Mouse (Mus musculus) lung, embryonic 15.5 days (tissue): ENCODE measurements around the gene Gm11938. TPM values are rescaled to one million over a fixed set of nuclear protein-coding genes. Genes with fewer than 3 reads are reported as not detected.
"Not testable (repeated sequence)": the region's sequence is repeated elsewhere in the genome, so short reads cannot be mapped to it uniquely, and the experiment has no call there.

Source experiments
- ATAC-seq: fragments of 200-750 bp; cut with Nextera tagmentation; 2 replicates; pipeline ENCODE4 v1.8.0; 2017; ENCODE audit warnings: moderate number of reproducible peaks, borderline replicate concordance; ENCODE audit not compliant: low FRiP score, low TSS enrichment; ENCODE audit errors: extremely low read depth
- H3K27ac ChIP-seq: fragments of 300-500 bp; sonication (generic); 2 replicates; pipeline ENCODE4 v1.5.1; 2015; ENCODE audit warnings: moderate library complexity, mild to moderate bottlenecking, inconsistent platforms
- H3K27me3 ChIP-seq: fragments of 300-500 bp; sonication (generic); 2 replicates; pipeline ENCODE4 v1.6.1; 2015; ENCODE audit warnings: inconsistent platforms
- H3K36me3 ChIP-seq: fragments of 300-500 bp; sonication (generic); 2 replicates; pipeline ENCODE4 v1.6.1; 2015; ENCODE audit warnings: inconsistent platforms
- H3K4me1 ChIP-seq: fragments of 300-500 bp; sonication (generic); 2 replicates; pipeline ENCODE4 v1.6.1; 2015; ENCODE audit warnings: inconsistent platforms
- H3K4me2 ChIP-seq: fragments of 300-500 bp; sonication (generic); 2 replicates; pipeline ENCODE4 v1.6.1; 2015; ENCODE audit warnings: inconsistent platforms, mild to moderate bottlenecking, moderate library complexity
- H3K4me3 ChIP-seq: fragments of 300-500 bp; sonication (generic); 2 replicates; pipeline ENCODE4 v1.5.1; 2015; ENCODE audit warnings: mild to moderate bottlenecking, inconsistent platforms
- H3K9ac ChIP-seq: fragments of 300-500 bp; sonication (generic); 2 replicates; pipeline ENCODE4 v1.6.1; 2015; ENCODE audit warnings: inconsistent platforms
- H3K9me3 ChIP-seq: fragments of 300-500 bp; sonication (generic); 2 replicates; pipeline ENCODE4 v1.6.1; 2016; ENCODE audit warnings: inconsistent platforms
- WGBS: fragments of 180-500 bp; shearing (Covaris S2); methylation state at CpG from one replicate; pipeline ENCODE4 v1.1.7; 2015; 5-methylcytosine and 5-hydroxymethylcytosine counted together
- polyA plus RNA-seq: library from polyadenylated mRNA; unstranded; fragments of >200 nt; fragmentation: Nextera tagmentation; extraction: Ambion mirVana; gene quantifications from 2 replicates; pipeline ENCODE4 v1.2.1, GENCODE M21; 2015

Gene Gm11938
- polyA plus RNA-seq, 1 experiment from 2014 or later = not detected

GRCm38 (mm10) chr11:99614796-99615363 is 11.8 kb upstream of the Gm11938 start, which contains the start of gene Krtap2-4:
Gene Krtap2-4 (minus strand): TSS chr11:99614846.
- Histone ChIP-seq H3K9me3 (no peaks in the 10 kb centered on the region), H3K4me2 (no peak within 1 kb of the TSS), H3K27ac (no peak within 1 kb of the TSS), H3K4me1 (no peaks in the 10 kb centered on the region), H3K36me3 (no peaks in the 10 kb centered on the region), H3K9ac (no peak within 1 kb of the TSS), H3K27me3 (no peaks in the 10 kb centered on the region), H3K4me3 (no peak within 1 kb of the TSS)
- ATAC-seq = no peak
- WGBS = 59% methylated on average over 3 of the region's 3 CpGs

- H3K9ac ChIP-seq, H3K36me3 ChIP-seq, H3K9me3 ChIP-seq, H3K27ac ChIP-seq, H3K4me3 ChIP-seq, H3K27me3 ChIP-seq, H3K4me2 ChIP-seq, ATAC-seq, H3K4me1 ChIP-seq: not testable (repeated sequence)
- WGBS = 57% methylated on average over 1 of the region's 2 CpGs
Observed at GRCm38 (mm10) chr11:99610089-99610488, 7.0 kb upstream of the Gm11938 start, which contains the start of gene Gm11937. Gene Gm11937 (minus strand): TSS chr11:99610189.

- Histone ChIP-seq H3K9me3 (no peaks in the 10 kb centered on the region), H3K27me3 (no peaks in the 10 kb centered on the region), H3K27ac (no peak overlapping the region), H3K4me3 (no peak overlapping the region), H3K4me1 (no peaks in the 10 kb centered on the region), H3K4me2 (no peak overlapping the region), H3K36me3 (no peaks in the 10 kb centered on the region), H3K9ac (no peak overlapping the region)
- no peak for ATAC-seq
- 69% methylated on average over 1 of the region's 1 CpGs for WGBS
Observed at GRCm38 (mm10) chr11:99609126-99609525, 6.0 kb upstream of the Gm11938 start.

DNA sequence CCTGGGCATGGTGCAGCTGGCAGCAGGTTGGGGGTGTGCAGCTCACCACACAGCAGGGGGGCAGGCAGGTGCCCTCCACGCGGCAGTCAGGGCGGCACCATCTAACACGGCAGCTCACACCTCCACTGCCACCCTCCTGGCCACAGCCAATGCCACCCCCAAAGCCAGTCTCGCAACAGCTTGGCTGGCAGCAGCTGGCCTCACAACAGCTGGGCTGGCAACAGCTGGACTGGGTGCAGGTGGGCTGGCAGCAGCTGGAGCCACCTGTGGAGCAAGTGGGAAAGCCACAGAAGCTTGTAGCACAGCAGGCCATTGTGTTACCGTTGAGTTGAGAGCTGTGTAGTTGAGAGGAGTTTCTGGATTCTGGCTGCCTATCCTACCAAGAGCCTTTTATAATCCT is 5.4 kb downstream of the Gm11938 start, which contains the start of gene Krtap9-3:
TSS of gene Krtap9-3 (minus strand) at position 364 of the 400 bp plus-strand sequence.
- WGBS = 67% methylated on average over 6 of the region's 6 CpGs
- not testable (repeated sequence) for H3K27ac ChIP-seq, H3K4me2 ChIP-seq, H3K36me3 ChIP-seq, ATAC-seq, H3K4me3 ChIP-seq, H3K27me3 ChIP-seq, H3K9ac ChIP-seq, H3K9me3 ChIP-seq, H3K4me1 ChIP-seq

DNA sequence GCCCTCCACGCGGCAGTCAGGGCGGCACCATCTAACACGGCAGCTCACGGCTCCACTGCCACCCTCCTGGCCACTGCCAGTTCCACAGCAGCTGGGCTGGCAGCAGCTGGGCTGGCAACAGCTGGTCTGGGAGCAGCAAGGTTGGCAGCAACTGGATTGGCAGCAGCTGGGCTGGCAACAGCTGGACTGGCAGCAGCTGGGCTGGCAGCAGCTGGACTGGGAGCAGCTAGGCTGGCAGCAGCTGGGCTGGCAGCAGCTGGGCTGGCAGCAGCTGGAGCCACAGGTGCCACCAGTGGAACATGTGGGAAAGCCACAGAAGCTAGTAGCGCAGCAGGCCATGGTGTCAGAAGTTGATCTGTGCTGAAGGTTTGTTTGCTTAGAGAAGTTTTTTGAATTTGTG is 12.1 kb downstream of the Gm11938 start, which contains the start of gene Krtap1-3:
TSS of gene Krtap1-3 (minus strand) at position 359 of the 400 bp plus-strand sequence.
- H3K9ac ChIP-seq = no peak within 1 kb of the TSS
- H3K4me3 ChIP-seq = no peak within 1 kb of the TSS
- ATAC-seq = no peak
- H3K4me1 ChIP-seq = no peaks in the 10 kb centered on the region
- H3K9me3 ChIP-seq = no peaks in the 10 kb centered on the region
- 83% methylated on average over 6 of the region's 6 CpGs for WGBS
- no peaks in the 10 kb centered on the region for H3K27me3 ChIP-seq
- no peak within 1 kb of the TSS for H3K27ac ChIP-seq
- no peaks in the 10 kb centered on the region for H3K36me3 ChIP-seq
- no peak within 1 kb of the TSS for H3K4me2 ChIP-seq

DNA sequence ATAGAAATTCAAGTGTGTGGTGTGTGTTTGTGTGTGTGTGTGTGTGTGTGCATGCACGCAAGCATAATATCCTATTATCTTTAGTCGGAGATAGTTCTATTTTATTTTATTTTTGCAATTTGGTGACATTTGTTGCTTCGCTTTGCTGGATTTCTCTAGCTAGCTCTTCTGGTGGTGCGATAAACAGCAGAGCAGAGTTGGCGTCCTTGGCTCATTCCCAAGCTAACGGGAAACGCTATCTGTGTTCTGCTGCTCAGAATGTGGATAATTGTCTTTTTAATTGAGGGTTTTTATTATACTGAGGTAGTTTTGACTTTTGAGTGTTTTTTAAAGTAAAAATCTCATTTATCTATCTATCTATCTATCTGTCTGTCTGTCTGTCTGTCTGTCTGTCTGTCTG is 18.0 kb downstream of the Gm11938 start:
- H3K27ac ChIP-seq = no peak overlapping the region
- H3K4me3 ChIP-seq = no peak overlapping the region
- ATAC-seq = no peak
- no peaks in the 10 kb centered on the region for H3K36me3 ChIP-seq
- H3K27me3 ChIP-seq = no peaks in the 10 kb centered on the region
- H3K9me3 ChIP-seq = no peaks in the 10 kb centered on the region
- H3K9ac ChIP-seq = no peak overlapping the region
- no peaks in the 10 kb centered on the region for H3K4me1 ChIP-seq
- no peak overlapping the region for H3K4me2 ChIP-seq
- 70% methylated on average over 7 of the region's 7 CpGs for WGBS

DNA sequence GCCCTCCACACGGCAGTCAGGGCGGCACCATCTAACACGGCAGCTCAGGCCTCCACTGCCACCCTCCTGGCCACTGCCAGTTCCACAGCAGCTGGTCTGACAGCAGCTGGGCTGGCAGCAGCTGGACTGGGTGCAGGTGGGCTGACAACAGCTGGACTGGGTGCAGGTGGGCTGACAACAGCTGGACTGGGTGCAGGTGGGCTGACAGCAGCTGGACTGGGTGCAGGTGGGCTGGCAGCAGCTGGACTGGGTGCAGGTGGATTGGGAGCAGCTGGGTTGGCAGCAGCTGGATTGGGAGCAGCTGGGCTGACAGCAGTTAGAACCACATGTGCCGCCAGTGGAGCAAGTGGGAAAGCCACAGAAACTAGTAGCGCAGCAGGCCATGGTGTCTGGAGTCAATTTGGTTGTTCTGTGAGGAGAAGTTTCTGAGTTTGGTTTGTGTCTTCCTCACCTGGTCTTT is 19.8 kb downstream of the Gm11938 start, which contains the start of gene Krtap1-4:
TSS of gene Krtap1-4 (minus strand) at position 410 of the 460 bp plus-strand sequence.
- no peak within 1 kb of the TSS for H3K4me2 ChIP-seq
- no peak within 1 kb of the TSS for H3K4me3 ChIP-seq
- no peak for ATAC-seq
- no peak within 1 kb of the TSS for H3K27ac ChIP-seq
- no peak within 1 kb of the TSS for H3K9ac ChIP-seq
- WGBS = 75% methylated on average over 5 of the region's 5 CpGs
- H3K9me3 ChIP-seq = no peaks in the 10 kb centered on the region
- H3K4me1 ChIP-seq = no peaks in the 10 kb centered on the region
- H3K36me3 ChIP-seq = no peaks in the 10 kb centered on the region
- H3K27me3 ChIP-seq = no peaks in the 10 kb centered on the region

DNA sequence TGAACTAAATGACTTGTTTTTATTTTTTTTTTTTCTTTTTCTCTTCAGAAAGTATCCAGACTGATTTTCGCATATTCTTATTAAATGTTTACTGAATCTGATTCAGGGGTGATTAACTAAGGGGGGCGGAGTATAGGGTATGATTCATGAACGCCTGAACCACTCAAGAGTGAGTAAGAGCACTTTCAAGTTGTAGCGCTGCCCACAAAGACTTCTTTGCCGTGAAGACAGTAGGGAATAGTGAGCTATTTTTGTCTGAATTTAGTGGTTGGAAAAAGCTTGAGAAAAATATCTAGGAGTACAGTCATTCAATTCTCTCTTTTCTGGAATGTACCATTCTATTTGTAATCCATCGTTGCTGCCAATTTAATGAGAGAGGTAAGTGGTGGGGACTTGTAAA is 21.5 kb downstream of the Gm11938 start:
- 59% methylated on average over 6 of the region's 6 CpGs for WGBS
- ATAC-seq = no peak
- no peaks in the 10 kb centered on the region for H3K27me3 ChIP-seq

GRCm38 (mm10) chr11:99581051-99581450 is 22.1 kb downstream of the Gm11938 start:
- H3K4me2 ChIP-seq = no peak overlapping the region
- H3K4me3 ChIP-seq = no peak overlapping the region
- no peaks in the 10 kb centered on the region for H3K9me3 ChIP-seq
- no peaks in the 10 kb centered on the region for H3K27me3 ChIP-seq
- no peaks in the 10 kb centered on the region for H3K4me1 ChIP-seq
- ATAC-seq = no peak
- 73% methylated on average over 5 of the region's 5 CpGs for WGBS
- H3K36me3 ChIP-seq = no peaks in the 10 kb centered on the region
- H3K27ac ChIP-seq = no peak overlapping the region
- no peak overlapping the region for H3K9ac ChIP-seq

More for the DNA sequence above, 21.5 kb downstream of the Gm11938 start:
- H3K4me3 ChIP-seq = no peak overlapping the region
- H3K4me2 ChIP-seq = no peak overlapping the region
- no peaks in the 10 kb centered on the region for H3K36me3 ChIP-seq
- no peak overlapping the region for H3K9ac ChIP-seq
- no peak overlapping the region for H3K27ac ChIP-seq
- H3K4me1 ChIP-seq = no peaks in the 10 kb centered on the region
- H3K9me3 ChIP-seq = no peaks in the 10 kb centered on the region

DNA sequence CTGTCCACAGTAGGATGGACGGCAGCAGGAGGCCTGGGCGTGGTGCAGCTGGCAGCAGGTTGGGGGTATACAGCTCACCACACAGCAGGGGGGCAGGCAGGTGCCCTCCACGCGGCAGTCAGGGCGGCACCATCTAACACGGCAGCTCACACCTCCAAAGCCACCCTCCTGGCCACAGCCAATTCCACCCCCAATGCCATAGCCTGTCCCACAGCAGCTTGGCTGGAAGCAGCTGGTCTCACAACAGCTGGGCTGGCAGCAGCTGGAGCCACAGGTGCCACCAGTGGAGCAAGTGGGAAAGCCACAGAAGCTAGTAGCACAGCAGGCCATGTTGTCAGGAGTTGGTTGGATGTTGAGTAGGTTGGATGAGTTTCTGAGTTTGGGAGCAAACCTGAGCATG is 22.5 kb downstream of the Gm11938 start, which contains the start of gene Krtap1-5:
TSS of gene Krtap1-5 (minus strand) at position 381 of the 400 bp plus-strand sequence.
- ATAC-seq = no peak

GRCm38 (mm10) chr11:99574106-99574505 is 29.0 kb downstream of the Gm11938 start:
- Histone ChIP-seq H3K9me3 (no peaks in the 10 kb centered on the region), H3K4me3 (no peak overlapping the region), H3K4me2 (peak overlapping the region; percentile 40; the same call in 1 of the 2 replicates), H3K27ac (no peak overlapping the region), H3K4me1 (0 out of 2 replicates have a peak, but pooled peaks cover 2% of the 10 kb centered on the region), H3K36me3 (no peaks in the 10 kb centered on the region), H3K9ac (0 out of 2 replicates have a peak overlapping the region, but pooled peaks have one; percentile 14), H3K27me3 (no peaks in the 10 kb centered on the region)
- WGBS = 2% methylated on average over 7 of the region's 7 CpGs
- ATAC-seq = peak; percentile 74; the same call in 1 of the 2 replicates

More for the DNA sequence above, 22.5 kb downstream of the Gm11938 start, which contains the start of gene Krtap1-5:
- Histone ChIP-seq H3K36me3 (no peaks in the 10 kb centered on the region), H3K9me3 (no peaks in the 10 kb centered on the region), H3K4me3 (no peak within 1 kb of the TSS), H3K4me2 (no peak within 1 kb of the TSS), H3K27ac (no peak within 1 kb of the TSS), H3K9ac (no peak within 1 kb of the TSS), H3K4me1 (no peaks in the 10 kb centered on the region), H3K27me3 (no peaks in the 10 kb centered on the region)
- WGBS = 87% methylated on average over 6 of the region's 6 CpGs

- no peak overlapping the region for H3K27ac ChIP-seq
- H3K4me2 ChIP-seq = no peak overlapping the region
- 0 out of 2 replicates have a peak, but pooled peaks cover 2% of the 10 kb centered on the region for H3K4me1 ChIP-seq
- no peak overlapping the region for H3K9ac ChIP-seq
- no peaks in the 10 kb centered on the region for H3K9me3 ChIP-seq
- no peak overlapping the region for H3K4me3 ChIP-seq
- no peak for ATAC-seq
- 54% methylated on average over 4 of the region's 4 CpGs for WGBS
- no peaks in the 10 kb centered on the region for H3K27me3 ChIP-seq
- H3K36me3 ChIP-seq = no peaks in the 10 kb centered on the region
Observed at GRCm38 (mm10) chr11:99573164-99573563, 29.9 kb downstream of the Gm11938 start.
